Mouse (Mus musculus) embryo, embryonic 11 days (tissue): Measurements from ENCODE around the gene Lgals9.
"Not testable (repeated sequence)": the region's sequence is repeated elsewhere in the genome, so short reads cannot be mapped to it uniquely, and the experiment has no call there.

Experiments used
- DNase-seq: peaks from one replicate; pipeline ENCODE4 v3.0.0-alpha.2; 2015

Gene Lgals9

DNA sequence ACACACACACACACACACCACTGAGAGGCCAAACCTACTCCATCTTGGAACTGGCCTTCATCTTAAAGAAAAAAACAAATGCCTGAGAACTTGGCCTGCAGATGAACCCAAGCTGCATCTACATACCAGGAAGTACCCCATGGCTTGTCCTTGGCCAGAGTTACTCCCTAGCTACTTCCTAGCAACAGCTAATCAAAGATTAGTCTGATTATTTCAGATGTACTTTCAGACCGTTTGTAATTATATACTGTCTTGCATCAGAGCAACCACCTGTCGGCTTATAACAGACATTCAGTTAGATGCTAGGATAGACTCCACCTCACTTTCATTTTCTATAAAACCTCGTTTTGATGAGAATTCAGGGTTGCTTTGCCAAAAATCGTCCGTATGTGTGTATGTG lies 21.7 kb upstream of the Lgals9 start:
- no peak for DNase-seq

GRCm38 (mm10) chr11:79005578-79006394 lies 21.0 kb upstream of the Lgals9 start:
- DNase-seq, result no peak

GRCm38 (mm10) chr11:79003769-79004638 lies 19.3 kb upstream of the Lgals9 start:
- DNase-seq, result no peak

DNA sequence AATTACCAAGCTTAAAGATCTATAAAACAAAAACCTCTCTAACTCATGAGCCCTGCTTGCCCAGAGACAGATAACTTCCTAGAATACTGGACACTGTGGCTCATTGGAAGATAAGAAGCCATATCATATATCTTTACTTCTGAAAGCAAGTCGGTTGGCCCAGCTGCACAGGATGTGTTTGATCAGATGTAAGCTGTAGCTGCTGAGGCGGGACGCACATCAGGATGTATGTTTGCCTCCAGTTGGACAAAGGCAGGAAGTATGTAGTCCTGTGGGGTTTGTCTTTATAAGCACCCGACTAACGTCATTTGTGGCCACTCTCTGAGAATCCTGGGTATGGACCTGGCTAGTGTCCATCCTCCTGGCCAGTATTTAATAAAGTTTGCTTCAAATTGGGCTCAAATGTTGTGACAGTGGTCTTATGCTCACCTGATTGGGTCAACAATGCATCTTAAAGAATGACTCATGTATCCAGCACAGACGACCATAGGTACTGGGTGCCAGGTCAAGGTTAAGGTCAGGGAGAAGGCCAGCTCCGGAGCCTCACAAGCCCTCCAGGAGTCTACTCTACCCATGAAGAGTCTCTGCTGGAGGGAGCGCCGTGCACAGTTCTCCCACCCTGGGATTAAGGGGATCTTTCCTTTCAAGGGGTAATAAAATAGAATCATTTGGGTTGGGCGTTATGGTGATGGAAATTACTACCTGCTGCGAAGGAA lies 18.5 kb upstream of the Lgals9 start:
- DNase-seq, result no peak

DNA sequence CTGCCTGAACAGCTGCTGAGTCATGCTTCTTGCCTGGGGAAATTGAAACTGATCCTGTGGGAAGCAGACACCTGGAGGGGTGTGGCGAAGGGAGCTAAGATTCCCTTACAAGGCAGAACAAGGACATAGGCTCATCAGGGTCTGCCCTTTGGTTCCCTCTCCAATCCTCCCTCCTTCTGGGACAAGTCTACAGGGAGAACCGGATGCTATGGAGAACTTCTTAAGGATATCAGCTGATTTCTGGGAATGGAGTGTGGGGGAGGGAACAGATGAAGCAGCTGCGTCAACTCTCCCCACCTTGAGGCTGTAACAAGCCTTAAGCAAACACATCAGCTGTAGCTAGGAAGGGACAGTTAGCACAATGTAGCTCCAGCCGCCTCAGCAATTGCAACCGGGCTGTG lies 17.8 kb upstream of the Lgals9 start:
- DNase-seq, result no peak

DNA sequence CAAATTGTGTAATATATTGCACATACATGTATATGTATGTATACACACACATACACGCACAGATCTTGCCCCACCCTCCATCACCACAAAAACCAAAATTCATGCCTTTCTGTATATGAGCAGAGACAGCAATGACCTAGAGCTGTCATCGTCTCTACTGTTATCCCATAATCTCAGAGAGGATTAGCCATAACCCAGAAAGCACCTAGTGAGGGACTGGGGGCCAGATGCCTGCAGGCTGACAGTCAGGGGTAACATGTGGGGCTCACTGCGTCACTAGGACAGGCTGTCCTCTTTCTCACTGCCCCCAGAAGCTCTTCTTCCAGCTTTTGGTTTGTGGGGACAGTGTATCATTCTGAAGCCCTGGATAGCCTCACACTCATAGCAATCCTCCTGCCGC lies 17.1 kb upstream of the Lgals9 start:
- no peak for DNase-seq

GRCm38 (mm10) chr11:78999118-78999517 lies 14.4 kb upstream of the Lgals9 start:
- DNase-seq, result no peak

DNA sequence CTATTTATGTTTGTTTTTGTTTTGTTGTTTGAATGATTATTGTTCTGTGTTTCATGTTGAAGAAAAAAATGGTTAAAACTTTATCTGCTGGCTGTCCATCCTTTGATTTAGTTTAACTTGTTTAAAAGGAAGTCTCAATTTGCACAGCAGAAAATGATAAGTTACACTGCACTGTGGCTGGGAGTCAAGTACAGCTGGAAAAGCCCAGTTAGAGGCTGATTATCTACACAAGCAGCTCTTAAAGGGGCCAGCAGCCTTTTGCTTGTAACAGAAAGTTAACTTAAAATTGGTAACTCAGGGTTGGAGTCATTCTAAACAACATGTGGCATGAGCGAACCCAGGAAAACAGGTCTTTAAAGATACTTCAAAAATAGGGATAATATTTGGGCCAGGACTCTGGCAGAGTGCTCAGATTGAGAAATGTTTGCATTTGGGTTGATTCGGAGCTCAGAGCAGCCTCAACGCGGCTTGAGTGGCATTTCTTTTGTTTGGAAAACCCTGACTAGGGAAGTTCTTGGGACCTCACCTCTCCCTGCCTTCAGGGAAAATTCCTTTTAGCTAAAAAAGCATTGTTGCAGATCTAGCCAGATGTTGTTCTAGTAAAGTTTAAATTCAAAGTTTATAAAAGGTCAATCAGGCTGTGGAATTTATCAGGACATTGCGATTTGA lies 6.3 kb upstream of the Lgals9 start:
- DNase-seq, result not testable (repeated sequence)

- no peak for DNase-seq
Observed at GRCm38 (mm10) chr11:78990096-78990495, 5.3 kb upstream of the Lgals9 start.

DNA sequence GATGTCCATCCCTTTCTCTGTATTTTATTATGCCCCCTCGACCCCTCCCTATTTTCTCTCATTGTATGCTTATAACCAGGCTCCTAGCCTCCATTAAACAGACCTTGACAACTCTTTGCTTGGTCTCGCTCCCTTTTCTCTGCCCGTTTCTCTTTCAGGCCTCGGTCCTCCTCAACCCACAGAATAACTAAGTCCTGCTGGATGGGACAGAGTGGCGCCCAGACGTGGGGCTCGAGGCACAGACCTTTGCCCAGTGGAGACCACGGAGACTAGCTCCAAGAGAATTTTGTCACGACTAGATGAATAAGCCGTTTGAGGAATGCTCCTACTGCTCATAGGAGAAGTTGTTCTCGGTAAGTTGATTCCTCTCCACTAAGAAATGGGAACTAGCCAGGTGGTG lies 4.5 kb upstream of the Lgals9 start:
- DNase-seq, result not testable (repeated sequence)

GRCm38 (mm10) chr11:78986311-78987002 lies 1.7 kb upstream of the Lgals9 start:
- DNase-seq, result no peak

DNA sequence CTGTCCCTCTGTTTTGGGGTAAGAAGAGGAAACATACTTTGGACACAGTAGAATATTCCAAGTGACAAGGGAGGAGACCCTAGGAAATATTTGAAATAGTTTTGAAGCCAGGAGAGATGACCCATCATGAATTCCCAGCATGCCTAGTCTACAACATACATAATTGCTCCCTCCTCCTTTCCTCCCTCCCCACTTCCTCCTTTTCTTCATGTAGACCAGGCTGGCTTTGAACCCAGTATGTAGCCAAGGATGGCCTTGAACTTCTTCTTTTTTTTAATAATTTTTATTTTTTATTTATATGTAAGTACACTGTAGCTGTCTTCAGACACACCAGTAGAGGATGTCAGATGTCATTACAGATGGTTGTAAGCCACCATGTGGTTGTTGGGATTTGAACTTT lies 759 bp upstream of the Lgals9 start:
- DNase-seq, result no peak

GRCm38 (mm10) chr11:78983539-78983938 lies 1.2 kb downstream of the Lgals9 start:
- DNase-seq, result no peak

GRCm38 (mm10) chr11:78982513-78983291 lies 2.0 kb downstream of the Lgals9 start:
- no peak for DNase-seq

- DNase-seq, result no peak
Observed at GRCm38 (mm10) chr11:78982042-78982441, 2.7 kb downstream of the Lgals9 start.

- no peak for DNase-seq
Observed at GRCm38 (mm10) chr11:78980083-78980634, 4.6 kb downstream of the Lgals9 start.

DNA sequence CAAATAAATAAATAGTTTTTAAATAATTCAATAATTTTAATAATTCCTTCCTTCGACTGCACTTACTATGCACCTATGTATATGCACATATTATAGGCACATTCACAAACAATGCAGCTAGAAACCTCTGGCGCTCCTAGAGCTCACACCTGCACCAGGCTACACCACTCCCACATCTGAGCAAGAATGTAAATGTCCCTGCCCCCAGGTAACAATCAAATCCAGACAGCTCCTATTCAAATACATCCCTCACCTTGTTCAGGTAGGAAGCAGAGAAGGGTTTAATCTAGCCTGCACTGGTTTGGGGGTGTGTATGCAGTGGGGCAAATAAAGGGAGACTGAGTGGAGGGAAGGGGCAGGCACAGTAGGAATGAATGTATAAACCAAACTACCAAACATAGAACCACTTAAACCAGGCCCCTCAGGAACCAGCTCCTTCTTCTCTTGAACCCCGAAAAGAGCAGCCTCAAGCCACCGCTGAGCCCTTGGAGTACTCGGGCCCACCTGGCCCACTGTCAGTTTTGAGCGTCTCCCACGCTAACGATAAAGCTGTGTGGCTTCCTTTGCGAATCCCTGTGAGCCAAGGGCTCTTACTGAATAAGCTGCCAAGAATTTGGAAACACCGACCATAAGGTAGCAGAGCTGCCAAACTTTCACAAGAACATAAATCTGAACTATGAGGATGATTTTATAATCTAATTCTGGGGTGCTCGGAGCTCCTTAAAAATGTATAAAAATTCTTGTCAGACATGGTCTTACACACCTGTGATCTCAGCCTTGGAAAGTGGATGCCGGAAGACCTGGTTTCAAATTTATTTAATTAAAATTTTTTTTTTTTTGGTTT lies 6.3 kb downstream of the Lgals9 start:
- no peak for DNase-seq

GRCm38 (mm10) chr11:78976731-78977510 lies 7.8 kb downstream of the Lgals9 start:
- no peak for DNase-seq
